Mouse (Mus musculus) MEL (cell line): ENCODE measurements at regions not wholly inside any gene's neighbourhood (a gene's known extent, or its start where the extent isn't known, plus 50 kb on each side); places are given as distances from the start of the nearest gene placed in this dataset.

Experiments used
- DNase-seq: peaks from one replicate; pipeline ENCODE4 v3.0.0; 2011; ENCODE audit warnings: low read depth, low spot score
- H3K27ac ChIP-seq: 2 replicates; pipeline ENCODE4 v1.5.1; 2012; ENCODE audit warnings: low read depth, mild to moderate bottlenecking, control low read depth, low read length, moderate library complexity; ENCODE audit not compliant: control insufficient read depth
- H3K27me3 ChIP-seq, 2 experiments: fragments of 150-350 bp in 1 of 2; sonication (generic) in 1 of 2; 2 replicates each; pipeline ENCODE4 v1.6.1; 2012; ENCODE audit warnings: low read length in 2 of 2, mild to moderate bottlenecking in 2 of 2, improper control_type of control experiment in 1 of 2, moderate library complexity in 1 of 2; ENCODE audit not compliant: insufficient read depth in 2 of 2, control insufficient read depth in 1 of 2
- H3K36me3 ChIP-seq, 2 experiments: 2 replicates each; pipeline ENCODE4 v1.6.1; 2012 to 2014; ENCODE audit warnings: low read length in 2 of 2, improper control_type of control experiment in 1 of 2, inconsistent platforms in 1 of 2, mild to moderate bottlenecking in 1 of 2; ENCODE audit not compliant: insufficient read depth in 2 of 2, control insufficient read depth in 1 of 2
- H3K4me1 ChIP-seq, 2 experiments: fragments of 150-350 bp in 1 of 2; sonication (generic) in 1 of 2; 2 replicates each; pipeline ENCODE4 v1.6.1; 2012; ENCODE audit warnings: low read length in 2 of 2, improper control_type of control experiment in 1 of 2, mild to moderate bottlenecking in 1 of 2; ENCODE audit not compliant: insufficient read depth in 2 of 2, control insufficient read depth in 1 of 2
- H3K4me3 ChIP-seq, 2 experiments: fragments of 150-350 bp in 1 of 2; sonication (generic) in 1 of 2; 2 replicates each; pipeline ENCODE4 v1.5.1; 2012; ENCODE audit warnings: low read depth in 2 of 2, low read length in 2 of 2, mild to moderate bottlenecking in 2 of 2, moderate library complexity in 2 of 2, control low read depth in 1 of 2, improper control_type of control experiment in 1 of 2; ENCODE audit not compliant: control insufficient read depth in 1 of 2, insufficient read depth in 1 of 2
- H3K79me2 ChIP-seq: 2 replicates; pipeline ENCODE4 v1.6.1; 2012; ENCODE audit warnings: mild to moderate bottlenecking, low read length, moderate library complexity; ENCODE audit not compliant: control insufficient read depth, poor library complexity, insufficient read depth
- H3K9ac ChIP-seq: 2 replicates; pipeline ENCODE4 v1.6.1; 2012; ENCODE audit warnings: low read depth, mild to moderate bottlenecking, control low read depth, low read length, moderate library complexity; ENCODE audit not compliant: control insufficient read depth, poor library complexity, severe bottlenecking
- H3K9me3 ChIP-seq: fragments of 150-350 bp; sonication (generic); replicated peaks from 2 replicates; pipeline ENCODE4 v1.6.1; 2012; ENCODE audit warnings: mild to moderate bottlenecking, low read length, improper control_type of control experiment, moderate library complexity; ENCODE audit not compliant: insufficient read depth
- BHLHE40 ChIP-seq: IDR thresholded peaks from 2 replicates; pipeline ENCODE4 v1.6.1; 2012; ENCODE audit warnings: low read depth, mild to moderate bottlenecking, inconsistent platforms, low read length, improper control_type of control experiment, borderline replicate concordance
- ELF1 ChIP-seq: IDR thresholded peaks from 2 replicates; pipeline ENCODE4 v1.6.1; 2014; ENCODE audit warnings: low read depth, mild to moderate bottlenecking, inconsistent platforms, low read length, improper control_type of control experiment, moderate library complexity
- EP300 ChIP-seq, 2 experiments: IDR thresholded peaks; 2 replicates each; pipeline ENCODE4 v1.6.1; 2011; ENCODE audit warnings: improper control_type of control experiment in 2 of 2, low read length in 2 of 2, low read depth in 1 of 2, mild to moderate bottlenecking in 1 of 2
- ETS1 ChIP-seq: IDR thresholded peaks from 2 replicates; pipeline ENCODE4 v1.6.1; 2012; ENCODE audit warnings: low read depth, mild to moderate bottlenecking, inconsistent platforms, low read length, improper control_type of control experiment, moderate library complexity
- GABPA ChIP-seq: IDR thresholded peaks from 2 replicates; pipeline ENCODE4 v1.6.1; 2012; ENCODE audit warnings: low read depth, mild to moderate bottlenecking, inconsistent platforms, low read length, improper control_type of control experiment, moderate library complexity
- HCFC1 ChIP-seq: IDR thresholded peaks from 2 replicates; pipeline ENCODE4 v1.6.1; 2012; ENCODE audit warnings: low read depth, mild to moderate bottlenecking, inconsistent platforms, low read length, improper control_type of control experiment, moderate library complexity
- KAT2A ChIP-seq: conservative IDR thresholded peaks from 2 replicates; pipeline ENCODE4 v1.6.1; 2012; ENCODE audit warnings: low read depth, low read length, improper control_type of control experiment, inconsistent platforms
- MYB ChIP-seq: IDR thresholded peaks from 2 replicates; pipeline ENCODE4 v1.6.1; 2011; ENCODE audit warnings: mild to moderate bottlenecking, low read depth, low read length, improper control_type of control experiment
- NELFE ChIP-seq: IDR thresholded peaks from 2 replicates; pipeline ENCODE4 v1.6.1; 2011; ENCODE audit warnings: low read depth, low read length, improper control_type of control experiment
- POLR2A ChIP-seq, 2 experiments: IDR thresholded peaks; 2 replicates each; pipeline ENCODE4 v1.6.1; 2011 to 2012; ENCODE audit warnings: low read length in 2 of 2, mild to moderate bottlenecking in 2 of 2, control low read depth in 1 of 2, improper control_type of control experiment in 1 of 2, low read depth in 1 of 2, moderate library complexity in 1 of 2; ENCODE audit not compliant: control insufficient read depth in 1 of 2, insufficient read depth in 1 of 2, poor library complexity in 1 of 2
- POLR2AphosphoS5 ChIP-seq: IDR thresholded peaks from 2 replicates; pipeline ENCODE4 v1.6.1; 2012; ENCODE audit warnings: low read depth, borderline replicate concordance, mild to moderate bottlenecking, inconsistent platforms, low read length, moderate library complexity, mixed read lengths
- RAD21 ChIP-seq: IDR thresholded peaks from 2 replicates; pipeline ENCODE4 v1.6.1; 2011; ENCODE audit warnings: mild to moderate bottlenecking, low read depth, low read length, improper control_type of control experiment
- TAL1 ChIP-seq: IDR thresholded peaks from 2 replicates; pipeline ENCODE4 v1.6.1; 2012; ENCODE audit warnings: mild to moderate bottlenecking, inconsistent platforms, low read length, moderate library complexity, mixed read lengths
- USF2 ChIP-seq, 2 experiments: IDR thresholded peaks; 2 replicates each; pipeline ENCODE4 v1.6.1; 2011 to 2012; ENCODE audit warnings: improper control_type of control experiment in 2 of 2, low read length in 2 of 2, borderline replicate concordance in 1 of 2, inconsistent platforms in 1 of 2, low read depth in 1 of 2, mild to moderate bottlenecking in 1 of 2; ENCODE audit not compliant: insufficient read depth in 1 of 2
- ZKSCAN1 ChIP-seq: IDR thresholded peaks from 2 replicates; pipeline ENCODE4 v1.6.1; 2012; ENCODE audit warnings: low read depth, mild to moderate bottlenecking, inconsistent platforms, low read length, improper control_type of control experiment, moderate library complexity
- ZMIZ1 ChIP-seq: IDR thresholded peaks from 2 replicates; pipeline ENCODE4 v1.6.1; 2012; ENCODE audit warnings: low read depth, mild to moderate bottlenecking, inconsistent platforms, low read length, improper control_type of control experiment, moderate library complexity

DNA sequence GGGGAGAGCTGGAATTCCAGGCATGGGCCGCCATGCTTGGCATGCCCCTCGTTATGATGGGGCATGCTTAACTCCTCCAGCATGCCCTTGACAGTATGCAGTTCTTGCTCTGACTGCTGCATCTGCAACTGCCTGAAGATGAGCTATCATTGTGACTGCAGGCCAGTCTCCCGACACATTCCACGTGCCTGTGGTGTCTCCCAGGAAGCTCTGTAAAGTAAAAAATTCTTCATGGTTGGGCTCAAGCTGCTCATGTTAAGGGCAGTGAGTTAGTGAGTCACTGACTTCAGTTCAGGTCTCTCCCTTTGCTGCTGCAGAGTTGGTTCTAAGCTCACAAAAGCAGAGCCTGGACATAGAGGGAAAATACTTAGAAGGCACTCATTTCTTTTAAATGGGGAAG, 161.5 kb downstream of the Sox2 start:
- no peaks in the 10 kb centered on the region for H3K4me1 ChIP-seq
- no peaks in the 10 kb centered on the region for H3K36me3 ChIP-seq
- no peak for DNase-seq
- no peaks in the 10 kb centered on the region for H3K79me2 ChIP-seq
- no peak overlapping the region for H3K9ac ChIP-seq
- no peak overlapping the region for H3K27ac ChIP-seq
- TF ChIP-seq HCFC1 (no peak), BHLHE40 (no peak), KAT2A (no peak), USF2 (IDR thresholded peaks at IDR 0.05; ENCODE audit: borderline replicate concordance in 1 of 2, insufficient read depth in 1 of 2, low read depth in 1 of 2, low read length in 2 of 2) (no peak), NELFE (no peak), POLR2AphosphoS5 (no peak), TAL1 (no peak), ETS1 (no peak), EP300 (IDR thresholded peaks at IDR 0.05; ENCODE audit: low read depth in 1 of 2, low read length in 2 of 2) (no peak), GABPA (no peak), POLR2A (IDR thresholded peaks at IDR 0.05; ENCODE audit: control insufficient read depth in 1 of 2, insufficient read depth in 1 of 2, low read depth in 1 of 2, low read length in 2 of 2, poor library complexity in 1 of 2) (no peak), ZMIZ1 (no peak), MYB (no peak), RAD21 (no peak)
- H3K27me3 ChIP-seq = no peaks in the 10 kb centered on the region
- H3K4me3 ChIP-seq = no peak overlapping the region
- no peaks in the 10 kb centered on the region for H3K9me3 ChIP-seq

DNA sequence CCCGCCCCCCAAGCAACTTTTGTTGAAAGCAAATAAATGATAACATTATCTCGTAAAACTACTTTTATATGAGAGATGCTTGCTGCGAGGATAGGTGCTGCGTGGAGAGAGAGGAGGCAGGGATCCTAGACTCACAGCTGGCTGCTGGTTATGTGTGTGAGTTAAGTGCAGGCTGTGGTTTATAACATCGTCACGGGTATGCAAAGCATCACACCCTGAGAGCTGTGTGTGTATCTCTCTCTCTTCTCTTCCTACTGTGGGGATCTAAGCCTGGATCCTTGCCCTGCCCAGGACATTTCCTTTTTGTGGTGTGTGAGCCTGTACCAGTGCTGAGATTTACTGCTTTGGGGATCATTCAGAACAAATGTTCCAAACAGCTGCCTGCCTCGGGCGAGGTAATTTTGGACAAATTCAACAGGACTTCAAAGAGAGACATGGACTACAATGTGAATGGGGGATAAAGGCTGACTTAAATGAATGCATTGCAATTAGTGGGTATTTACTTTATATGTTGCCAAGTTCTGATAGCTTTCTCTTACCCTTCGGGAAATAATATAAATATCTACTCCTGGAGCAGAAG, 162.9 kb downstream of the Sox2 start:
- H3K27me3 ChIP-seq = no peaks in the 10 kb centered on the region
- H3K4me1 ChIP-seq = no peaks in the 10 kb centered on the region
- H3K79me2 ChIP-seq = no peaks in the 10 kb centered on the region
- no peaks in the 10 kb centered on the region for H3K36me3 ChIP-seq
- no peaks in the 10 kb centered on the region for H3K9me3 ChIP-seq
- no peak overlapping the region for H3K27ac ChIP-seq
- H3K9ac ChIP-seq = no peak overlapping the region
- DNase-seq = no peak
- no peak for TF ChIP-seq NELFE
- no peak for TF ChIP-seq ZKSCAN1
- no peak for TF ChIP-seq ELF1
- no peak for TF ChIP-seq ETS1
- no peak overlapping the region for H3K4me3 ChIP-seq
